Mouse (Mus musculus) fat pad, adult 2 months (tissue): ENCODE measurements at regions not wholly inside any gene's neighbourhood (a gene's known extent, or its start where the extent isn't known, plus 50 kb on each side); places are given as distances from the start of the nearest gene placed in this dataset.
"Not testable (repeated sequence)": the region's sequence is repeated elsewhere in the genome, so short reads cannot be mapped to it uniquely, and the experiment has no call there.

Source experiments
- DNase-seq: peaks from one replicate; pipeline ENCODE4 v3.0.0-alpha.2; 2011; ENCODE audit warnings: low read depth, low spot score; ENCODE audit errors: extremely low read depth

GRCm38 (mm10) chr16:55587138-55587537, 251.6 kb downstream of the Nfkbiz start:
- DNase-seq: no peak

DNA sequence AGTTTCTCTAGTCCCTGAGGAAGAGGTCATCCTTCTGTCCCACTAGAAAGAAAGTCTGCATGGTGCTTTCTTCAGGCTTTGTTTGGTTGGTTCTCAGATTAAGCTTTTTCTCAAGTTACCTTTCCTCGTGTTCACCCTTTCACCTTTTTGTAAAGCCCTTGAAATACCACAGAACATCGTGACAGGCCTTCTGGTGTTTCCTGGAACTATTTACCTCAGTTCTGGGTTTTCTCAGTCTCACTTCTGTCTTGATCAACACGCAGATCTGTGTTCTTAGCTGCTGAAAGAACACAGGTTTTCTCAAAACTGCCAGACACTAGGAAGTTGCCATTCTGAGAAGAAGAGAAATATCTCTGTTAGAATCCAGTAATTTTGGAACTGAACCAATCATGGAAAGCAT, 255.8 kb downstream of the Nfkbiz start:
- DNase-seq: no peak

DNA sequence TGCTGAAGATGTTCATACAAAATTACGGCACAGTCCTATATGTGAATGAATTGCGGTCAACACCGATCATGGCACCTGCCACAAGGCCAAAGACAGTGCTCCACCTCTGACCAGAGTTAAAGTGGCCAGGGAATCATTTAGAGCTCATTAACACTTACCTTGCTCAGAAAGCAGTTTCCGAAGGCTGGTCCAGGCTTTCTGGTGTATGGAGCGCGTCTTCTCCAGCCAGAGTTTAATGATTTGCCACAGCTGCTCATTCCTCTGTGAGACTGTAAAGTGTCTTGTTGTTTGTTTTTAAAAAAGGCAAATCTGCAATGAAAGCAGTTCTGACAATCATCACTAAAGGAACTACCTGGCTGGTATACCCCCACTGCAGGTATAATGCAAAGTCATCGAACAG, 256.7 kb downstream of the Nfkbiz start:
- no peak for DNase-seq

GRCm38 (mm10) chr16:55580827-55581226, 257.9 kb downstream of the Nfkbiz start:
- no peak for DNase-seq

GRCm38 (mm10) chr16:55578686-55579085, 260.0 kb downstream of the Nfkbiz start:
- DNase-seq: no peak

DNA sequence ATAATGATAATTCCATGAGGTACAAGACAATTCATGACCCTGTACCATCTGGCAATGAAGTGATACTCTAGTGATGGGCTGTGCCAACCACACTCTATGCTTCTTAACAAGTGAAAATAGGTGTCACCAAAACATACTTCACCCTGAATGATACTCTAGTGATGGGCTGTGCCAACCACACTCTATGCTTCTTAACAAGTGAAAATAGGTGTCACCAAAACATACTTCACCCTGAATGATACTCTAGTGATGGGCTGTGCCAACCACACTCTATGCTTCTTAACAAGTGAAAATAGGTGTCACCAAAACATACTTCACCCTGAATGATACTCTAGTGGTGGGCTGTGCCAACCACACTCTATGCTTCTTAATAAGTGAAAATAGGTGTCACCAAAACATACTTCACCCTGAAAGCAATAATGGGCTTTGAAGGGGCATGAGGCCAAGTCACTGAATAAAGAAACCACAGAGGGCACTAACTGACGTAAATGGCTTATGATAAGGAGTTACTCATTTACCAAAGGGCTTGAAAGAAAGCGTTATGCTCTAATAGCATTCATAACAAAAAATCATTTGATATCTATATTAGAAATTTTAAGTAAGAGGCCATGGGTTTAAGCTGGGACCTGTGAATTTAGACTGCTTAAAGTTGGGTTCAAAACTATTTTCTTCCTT, 263.0 kb downstream of the Nfkbiz start:
- DNase-seq: not testable (repeated sequence)

DNA sequence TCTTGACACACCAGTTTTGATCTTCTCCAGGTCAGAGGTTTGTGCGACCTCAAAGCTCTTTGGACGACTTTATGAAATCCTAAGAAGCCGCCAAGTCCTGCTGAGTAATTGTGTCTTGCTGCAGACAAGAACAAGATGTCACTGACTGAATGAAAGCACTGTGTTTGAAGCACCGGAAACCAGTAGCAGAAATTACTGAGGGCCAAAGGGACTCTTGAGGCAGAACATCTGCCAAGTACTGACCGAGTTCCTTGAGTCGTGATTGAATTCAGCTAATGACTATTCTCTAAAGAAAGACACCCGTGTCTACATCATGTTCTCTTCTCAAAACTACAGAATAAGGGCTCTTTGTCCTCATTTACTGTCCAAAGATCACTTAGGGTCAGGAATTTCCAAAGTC, 267.6 kb downstream of the Nfkbiz start:
- DNase-seq: no peak

- DNase-seq: no peak
These were observed 268.6 kb downstream of the Nfkbiz start for GRCm38 (mm10) chr16:55570097-55570496.

- no peak for DNase-seq
These were observed 258.2 kb upstream of the Zpld1 start for GRCm38 (mm10) chr16:55555821-55556535.

GRCm38 (mm10) chr16:55555224-55555623, 257.4 kb upstream of the Zpld1 start:
- DNase-seq: no peak

DNA sequence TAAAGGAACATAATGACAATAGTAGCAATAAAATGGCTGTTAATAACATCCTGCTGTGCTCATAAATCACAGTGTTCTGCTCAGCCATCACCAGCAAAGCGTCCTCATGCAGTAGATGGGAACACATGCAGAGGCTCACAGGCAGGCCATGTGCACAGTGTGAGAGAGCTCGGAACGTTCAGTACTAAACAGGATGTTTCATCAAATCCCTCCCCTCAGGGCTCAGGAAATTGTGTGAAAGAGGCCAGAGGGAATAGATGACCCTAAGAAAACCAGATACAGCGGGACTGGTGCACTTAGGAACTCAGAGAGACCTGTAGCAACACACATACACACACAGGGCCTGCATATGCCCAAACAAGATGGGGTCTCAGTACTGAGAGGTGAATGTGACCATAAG, 256.1 kb upstream of the Zpld1 start:
- no peak for DNase-seq

DNA sequence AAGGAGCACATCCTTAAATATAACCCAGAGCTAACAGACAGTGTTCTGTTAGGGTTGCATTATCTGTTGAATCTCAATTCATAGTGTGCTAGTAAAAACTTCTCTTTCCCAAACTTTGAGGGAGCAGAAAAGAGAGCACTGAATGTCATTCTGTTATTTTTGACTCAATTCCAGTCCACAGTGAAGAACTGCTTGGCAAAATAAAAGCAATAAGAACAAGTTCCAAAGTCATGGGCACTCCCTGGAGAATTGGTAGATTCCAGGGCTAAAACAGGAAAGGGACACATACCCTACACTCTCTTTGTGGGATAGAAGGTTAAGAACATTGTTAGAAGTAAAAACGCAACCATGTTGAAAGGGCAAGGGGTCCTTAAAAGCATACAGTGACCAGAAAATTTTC, 253.6 kb upstream of the Zpld1 start:
- DNase-seq: no peak

DNA sequence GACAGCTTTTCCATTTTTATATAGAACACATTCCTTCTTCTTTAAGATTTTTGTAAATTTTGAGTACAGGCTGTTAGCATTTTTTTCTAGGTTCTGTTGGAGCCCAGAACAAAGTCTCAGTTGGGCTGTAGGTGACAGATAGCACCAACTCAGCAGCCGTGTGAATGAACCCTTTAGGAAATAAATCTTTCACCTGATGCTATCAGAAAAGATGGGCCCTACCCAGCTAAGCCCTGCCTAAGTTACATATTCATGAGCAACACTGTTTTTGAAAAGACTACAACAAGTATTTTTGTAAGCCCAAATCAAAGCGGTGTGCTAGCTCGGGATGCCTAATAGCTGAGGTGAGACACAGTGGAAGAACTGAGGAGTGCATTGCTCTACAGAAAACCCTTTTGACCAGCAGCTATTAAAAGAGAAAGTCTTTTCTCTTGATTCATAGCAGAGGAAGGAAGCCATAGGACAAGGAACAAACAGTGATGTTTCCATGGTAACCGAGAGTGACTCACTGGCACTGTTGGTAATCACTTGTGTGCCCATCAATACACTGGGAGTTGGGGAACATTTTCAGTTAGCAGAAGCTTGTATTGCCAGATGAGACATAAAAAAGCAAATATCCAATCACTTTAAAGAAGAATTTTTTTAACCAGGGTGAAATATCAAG, 253.0 kb upstream of the Zpld1 start:
- DNase-seq: no peak

DNA sequence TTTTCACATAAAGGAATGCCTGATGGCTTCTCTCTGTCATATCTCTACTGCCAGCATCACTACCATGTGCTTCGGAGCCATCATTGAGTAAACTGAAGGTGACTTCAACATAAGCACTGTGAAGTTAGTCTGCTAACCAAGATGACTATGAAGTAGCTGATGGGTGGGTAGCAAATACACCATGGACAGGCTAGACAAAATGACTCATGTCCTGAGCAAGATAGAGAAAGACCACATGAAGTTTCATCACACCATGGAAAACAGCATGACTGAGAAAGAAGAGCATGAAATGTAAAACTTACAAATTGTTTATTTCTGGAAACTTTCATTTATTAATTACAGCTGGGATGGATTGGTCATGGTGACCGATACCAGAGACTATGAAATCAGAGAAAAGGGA, 249.3 kb upstream of the Zpld1 start:
- DNase-seq: no peak

DNA sequence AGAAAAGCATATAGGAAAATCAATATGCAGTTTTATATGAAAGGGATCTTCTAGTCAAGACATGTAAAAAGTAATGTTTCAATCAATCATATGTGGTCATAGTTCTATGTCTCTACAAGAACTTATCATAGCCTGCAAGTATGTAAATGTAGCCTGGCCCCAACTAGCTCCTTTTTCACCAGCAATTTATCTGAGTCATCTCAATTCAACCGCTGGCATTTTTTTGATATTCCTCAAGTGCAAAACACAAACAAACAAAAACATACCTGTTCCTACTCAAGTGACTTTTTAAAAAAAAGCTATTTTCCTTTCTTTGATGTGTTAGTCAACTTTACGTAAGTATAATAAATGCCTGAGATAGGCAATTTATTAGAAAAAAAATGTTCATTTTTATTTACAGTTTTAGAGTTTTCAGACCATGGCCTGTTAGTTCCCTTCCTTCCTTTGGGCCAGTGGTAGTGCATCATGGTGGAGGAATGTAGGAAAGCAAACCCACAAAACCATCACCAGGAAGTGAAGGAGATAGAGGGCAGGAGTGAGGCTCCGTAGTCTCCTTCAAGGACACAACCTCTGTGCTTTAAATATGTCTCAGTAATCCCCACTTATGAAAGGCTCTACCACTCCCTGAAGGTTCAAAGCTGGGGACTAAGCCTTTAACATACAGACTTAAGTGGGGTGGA, 242.7 kb upstream of the Zpld1 start:
- DNase-seq: no peak

DNA sequence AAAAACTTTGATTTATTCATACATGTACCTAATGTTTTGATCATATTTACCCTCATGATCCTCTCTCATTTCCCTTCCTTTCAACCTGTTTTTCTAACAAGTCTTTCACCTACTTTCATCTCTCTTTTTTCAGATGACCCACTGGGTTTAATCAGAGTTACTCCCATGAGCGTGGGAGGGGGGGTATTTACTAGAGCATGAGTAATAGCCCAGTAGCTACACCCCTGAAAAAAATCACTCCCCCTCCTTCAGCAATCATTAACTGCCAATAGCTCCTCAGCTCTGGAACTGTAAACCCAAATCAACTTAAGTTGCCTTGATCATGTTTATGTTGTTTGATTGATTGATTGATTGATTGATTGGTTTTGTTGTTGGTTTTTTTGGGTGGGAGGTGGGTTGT, 241.4 kb upstream of the Zpld1 start:
- no peak for DNase-seq

- no peak for DNase-seq
These were observed 239.8 kb upstream of the Zpld1 start for GRCm38 (mm10) chr16:55537548-55537947.

DNA sequence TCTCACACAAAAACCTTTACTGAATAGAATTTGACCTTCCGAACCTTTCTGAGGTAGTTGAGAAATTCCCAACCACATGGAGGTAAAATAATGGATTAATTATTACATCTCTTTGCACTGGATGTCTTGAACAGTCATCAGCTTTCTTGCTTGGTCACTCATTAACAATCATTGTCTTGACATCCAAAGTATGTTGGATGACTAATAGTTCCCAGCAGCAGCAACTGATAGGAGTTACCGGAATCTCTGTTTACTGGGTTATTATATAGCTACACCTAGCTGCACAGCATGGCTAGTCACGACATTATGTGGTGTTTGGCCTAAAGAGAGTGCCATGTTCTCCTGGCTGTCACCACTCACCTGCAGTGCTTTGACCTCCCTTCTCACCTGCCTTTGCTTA, 234.9 kb upstream of the Zpld1 start:
- no peak for DNase-seq

GRCm38 (mm10) chr16:55530844-55531243, 233.1 kb upstream of the Zpld1 start:
- no peak for DNase-seq

- no peak for DNase-seq
These were observed 229.9 kb upstream of the Zpld1 start for GRCm38 (mm10) chr16:55527680-55528079.

GRCm38 (mm10) chr16:55526230-55526842, 228.6 kb upstream of the Zpld1 start:
- no peak for DNase-seq
